Mouse (Mus musculus): ENCODE data around the gene Spata9.

DNA sequence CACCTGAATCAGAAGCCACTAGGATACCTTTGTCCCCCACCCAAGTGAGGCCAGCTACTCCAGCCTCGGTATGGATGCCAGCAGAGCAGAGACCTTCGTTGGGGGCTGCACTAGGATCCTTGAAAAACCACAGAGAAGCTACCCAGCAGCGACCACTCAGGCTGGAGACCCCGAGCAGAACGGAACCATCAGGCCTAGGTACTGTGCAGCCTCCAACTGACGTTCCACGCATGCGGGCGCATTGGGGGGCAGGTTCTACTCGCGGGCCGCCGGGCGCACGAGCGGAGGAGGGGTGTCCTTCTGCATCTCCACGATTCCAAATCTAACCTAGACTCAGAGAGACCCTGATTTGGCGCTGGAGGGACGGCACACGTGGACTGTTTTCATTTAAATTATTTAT lies 36.9 kb upstream of the Spata9 start:
- TF ChIP-seq CTCF (IDR thresholded peaks at IDR 0.05; ENCODE audit: low read depth) (no peak), EP300 (IDR thresholded peaks at IDR 0.05; ENCODE audit: low read depth) (no peak)
